Mouse (Mus musculus) adrenal gland (tissue): ENCODE data around the gene Cmip.

Source experiments
- intact Hi-C: fragments of 180-260 bp; cut with DNase I; formaldehyde crosslinking; loops from one replicate; pipeline ENCODE4 v1.15.1; 2025

Gene Cmip

DNA sequence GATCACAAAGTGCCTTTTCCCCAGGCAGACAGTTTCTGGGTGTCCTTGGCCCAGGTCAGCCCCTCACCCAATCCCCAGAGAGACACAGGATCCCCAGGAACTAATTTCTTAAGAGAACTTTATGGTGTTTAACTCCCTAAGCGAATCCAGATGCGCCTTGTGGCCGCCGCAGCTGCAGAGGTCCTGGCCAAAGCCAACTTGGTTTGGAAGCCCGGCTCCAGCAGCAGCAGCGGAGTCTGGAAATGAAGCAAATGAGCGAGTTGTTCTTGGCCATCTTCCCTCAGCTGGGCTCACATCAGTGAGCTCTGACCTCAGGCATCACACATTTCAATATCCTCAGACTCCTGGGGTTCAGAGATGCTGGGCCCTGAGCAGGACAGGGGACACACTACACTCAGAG, 33.6 kb downstream of the Cmip start:
- intact Hi-C loops, result no loop called here

DNA sequence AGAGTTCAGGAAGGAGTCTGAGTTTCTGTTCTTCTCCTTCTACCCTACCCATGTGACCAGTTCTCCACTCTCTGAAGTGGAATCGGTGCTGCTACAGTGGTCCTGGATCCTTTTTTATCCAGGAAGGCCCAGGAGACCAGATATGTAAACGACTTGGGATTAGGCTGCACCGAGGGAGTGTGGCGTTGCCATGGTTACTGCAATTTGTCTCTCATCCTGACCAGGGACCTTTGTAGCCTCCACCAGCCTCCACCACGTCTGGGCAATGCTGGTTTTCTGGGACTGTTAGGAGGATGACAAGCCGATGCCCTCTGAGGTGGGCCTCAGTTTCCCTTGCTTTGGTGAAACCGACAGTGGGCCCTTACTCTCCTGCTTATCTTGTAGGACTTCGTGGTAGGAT, 35.4 kb downstream of the Cmip start:
- intact Hi-C loops, result no loop called here

DNA sequence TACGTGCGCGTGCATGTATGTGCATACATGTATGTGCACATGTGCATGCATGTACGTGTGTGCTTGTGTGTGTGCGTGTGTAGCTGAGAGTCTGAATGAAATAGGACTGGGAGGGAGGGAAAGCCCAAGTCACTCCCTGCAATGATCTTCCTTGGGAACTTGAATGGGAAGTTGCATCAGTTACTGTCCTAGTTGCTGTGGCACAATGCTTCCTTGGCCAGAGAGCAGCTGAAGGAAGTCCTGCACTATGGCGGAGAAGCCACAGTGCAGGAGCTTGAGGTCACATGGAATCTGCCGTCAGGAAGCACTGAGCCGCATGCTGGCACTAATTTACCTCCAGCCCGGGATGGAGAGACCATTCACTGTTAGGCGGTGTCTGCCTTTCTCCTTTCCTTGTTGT, 37.9 kb downstream of the Cmip start:
- intact Hi-C loops, result no loop called here

DNA sequence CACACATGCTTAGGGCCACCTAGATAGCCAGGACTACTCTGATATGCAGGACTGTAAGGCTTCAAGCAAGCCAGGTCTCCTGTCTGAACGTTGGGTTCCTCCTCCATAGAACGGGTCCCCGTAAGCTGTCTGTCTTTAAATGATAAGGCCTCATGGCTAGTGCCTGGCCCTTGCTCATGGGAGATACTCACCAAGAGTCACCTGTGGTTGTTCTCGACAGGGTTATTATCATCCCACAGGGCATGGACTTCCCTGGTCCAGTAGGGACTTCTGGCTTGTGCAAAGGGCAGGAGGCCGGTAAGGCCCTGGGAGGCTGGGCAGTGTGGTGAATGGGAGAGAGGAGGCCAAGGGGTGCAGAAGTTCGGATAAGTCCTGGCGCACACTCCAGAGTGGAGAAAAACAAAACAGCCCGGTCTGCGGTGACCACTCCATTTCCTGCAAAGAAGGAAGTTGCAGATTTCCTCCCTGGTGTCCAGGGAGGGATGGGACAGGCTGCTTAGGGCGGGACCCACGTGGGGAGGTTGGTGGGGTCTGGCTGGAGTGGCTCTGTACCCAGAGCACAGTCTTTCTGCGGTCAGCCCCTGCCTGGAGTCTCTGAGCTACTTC, 41.2 kb downstream of the Cmip start:
- intact Hi-C loops, result no loop called here

DNA sequence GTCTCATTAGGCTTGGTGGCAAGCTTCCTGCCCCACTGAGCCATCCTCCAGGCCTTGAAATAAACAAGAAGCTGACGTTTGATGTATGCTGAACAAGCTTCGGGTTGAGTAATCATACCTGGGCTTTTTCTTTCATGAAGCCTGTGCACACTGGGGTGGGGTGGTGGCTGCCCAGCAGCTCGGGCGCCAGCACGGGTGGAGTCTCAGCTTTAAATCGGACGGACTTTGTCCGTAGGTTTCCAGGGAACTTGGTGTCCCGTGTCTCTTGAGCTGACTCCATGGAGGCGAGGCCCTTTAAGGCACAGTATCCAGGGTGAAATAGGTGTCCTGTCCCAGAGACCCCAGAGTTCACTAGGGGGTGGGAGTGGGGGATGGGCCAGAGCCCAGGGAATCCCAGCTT, 42.3 kb downstream of the Cmip start:
- intact Hi-C loops, result no loop called here

DNA sequence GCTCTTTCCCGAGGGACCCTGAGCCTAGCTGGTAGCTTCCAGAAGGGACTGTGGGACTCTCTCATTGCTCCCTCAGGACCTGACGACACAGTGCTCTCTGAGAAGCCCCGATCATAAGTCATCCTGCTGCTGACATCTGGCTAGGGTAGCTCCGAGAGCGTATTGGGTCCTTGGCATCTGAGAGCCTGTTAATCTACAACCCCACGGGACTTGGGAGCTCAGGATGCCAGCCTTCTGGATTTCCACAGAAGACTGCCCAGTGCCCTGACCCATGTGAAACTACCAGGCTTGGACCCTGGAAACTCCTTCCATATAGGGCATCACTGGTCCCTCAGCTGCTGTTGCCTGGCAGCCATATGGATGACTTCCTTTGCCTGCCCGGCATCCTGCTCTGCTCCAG, 43.3 kb downstream of the Cmip start:
- intact Hi-C loops, result no loop called here

DNA sequence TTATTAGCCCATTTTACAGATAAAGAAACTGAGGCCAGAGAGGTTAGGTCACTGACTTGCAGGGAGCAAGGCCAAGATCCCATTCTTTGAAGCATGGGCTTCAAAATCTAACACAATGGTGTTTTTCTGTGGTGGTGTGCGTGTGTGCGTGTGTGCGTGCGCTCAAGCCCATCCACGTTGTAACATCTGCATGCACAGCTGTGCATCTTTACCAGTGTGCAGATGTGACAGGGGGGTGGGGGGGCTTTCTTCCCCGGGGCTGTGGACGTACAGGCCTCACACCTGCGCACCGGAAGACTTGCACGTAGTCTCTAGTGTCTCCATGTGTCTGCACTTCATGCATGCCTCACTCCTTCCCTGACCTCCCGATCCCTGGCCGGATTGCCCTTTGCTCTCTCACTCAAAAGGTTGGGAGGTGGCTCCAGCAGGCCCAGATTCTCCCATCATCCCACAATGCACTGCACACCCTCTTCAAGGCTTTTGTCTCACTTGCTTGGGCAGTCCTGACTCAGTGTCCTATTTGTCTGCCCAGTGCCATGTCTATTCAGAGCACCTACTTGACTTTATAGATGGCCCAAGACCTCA, 44.7 kb downstream of the Cmip start:
- intact Hi-C loops, result no loop called here

DNA sequence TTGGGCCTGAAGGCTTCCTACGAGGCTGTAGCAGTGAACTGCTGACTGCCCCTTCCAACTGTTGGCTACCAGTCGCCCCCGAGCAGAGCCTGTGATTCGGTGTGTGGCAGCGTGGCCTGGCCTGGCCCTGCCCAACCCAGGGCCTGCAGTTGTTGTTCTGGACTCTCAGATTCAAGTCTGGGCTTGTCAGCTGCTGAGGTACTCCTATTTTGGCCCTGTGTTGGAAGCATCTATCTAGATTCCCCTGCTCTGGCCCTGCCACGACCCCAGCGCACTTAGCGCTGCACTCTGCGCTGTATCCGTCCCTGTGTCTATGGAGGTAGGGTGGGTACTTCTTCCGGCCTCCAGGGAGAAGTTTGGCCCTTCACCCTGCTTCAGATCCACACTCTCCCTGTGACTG, 45.2 kb downstream of the Cmip start:
- intact Hi-C loops, result no loop called here

DNA sequence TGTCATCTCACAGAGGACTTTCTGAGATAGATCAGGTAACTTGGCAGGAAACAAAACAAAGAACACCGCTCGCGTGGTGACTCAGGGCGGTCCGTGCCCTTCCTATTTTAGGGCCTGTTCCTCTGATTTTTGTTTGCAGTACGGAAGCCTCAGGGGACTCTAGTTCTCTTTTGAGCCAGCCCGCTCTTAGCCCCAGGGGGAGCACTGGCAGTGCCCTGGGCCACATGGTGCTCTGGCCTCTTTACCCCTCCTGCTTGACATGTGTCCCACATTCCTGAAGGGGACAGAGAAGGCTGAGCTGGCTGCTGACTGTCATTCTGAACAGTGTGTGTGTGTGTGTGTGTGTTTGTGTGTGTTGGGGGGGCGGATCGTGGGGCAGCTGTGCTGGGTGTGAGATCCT, 46.8 kb downstream of the Cmip start:
- intact Hi-C loops, result no loop called here

DNA sequence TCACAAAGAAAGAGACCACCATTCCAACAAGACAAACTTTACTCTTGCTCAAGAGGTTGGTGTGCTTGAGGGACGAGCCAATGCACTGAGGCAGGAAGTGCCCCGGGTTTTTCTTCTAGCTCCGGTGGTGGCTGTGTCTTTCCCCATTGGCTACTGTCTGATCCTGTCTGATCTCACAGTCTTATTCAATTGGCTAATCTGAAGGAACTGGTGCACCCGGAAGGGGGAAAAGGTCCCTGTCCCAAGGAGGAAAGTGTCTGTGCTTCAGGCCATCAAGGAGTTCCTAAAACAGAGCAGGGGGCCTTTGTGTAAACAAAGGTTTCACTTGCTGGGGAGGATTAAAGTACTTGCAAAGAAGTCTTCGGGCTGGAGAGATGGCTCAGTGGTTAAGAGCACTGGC, 48.5 kb downstream of the Cmip start:
- intact Hi-C loops, result no loop called here

DNA sequence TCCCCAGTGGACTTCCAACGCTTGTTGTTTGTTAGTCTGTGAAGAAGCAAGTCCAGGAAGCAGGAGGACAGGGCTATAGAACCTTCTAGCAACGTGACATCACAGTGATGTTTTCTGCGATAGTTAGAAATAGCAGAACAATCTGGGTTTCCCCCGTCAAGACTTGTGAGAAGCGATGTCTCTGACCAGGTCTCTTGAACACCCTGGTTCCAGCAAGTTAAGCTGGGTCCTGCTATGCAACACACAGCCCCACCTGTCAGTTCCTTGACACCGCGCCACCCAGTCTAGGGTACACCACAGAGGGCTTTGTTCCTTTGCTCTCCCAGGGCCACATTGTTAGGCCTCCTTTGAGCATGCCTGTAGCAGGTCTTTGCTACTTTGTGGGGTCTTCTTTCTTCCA, 49.9 kb downstream of the Cmip start:
- intact Hi-C loops, result no loop called here

DNA sequence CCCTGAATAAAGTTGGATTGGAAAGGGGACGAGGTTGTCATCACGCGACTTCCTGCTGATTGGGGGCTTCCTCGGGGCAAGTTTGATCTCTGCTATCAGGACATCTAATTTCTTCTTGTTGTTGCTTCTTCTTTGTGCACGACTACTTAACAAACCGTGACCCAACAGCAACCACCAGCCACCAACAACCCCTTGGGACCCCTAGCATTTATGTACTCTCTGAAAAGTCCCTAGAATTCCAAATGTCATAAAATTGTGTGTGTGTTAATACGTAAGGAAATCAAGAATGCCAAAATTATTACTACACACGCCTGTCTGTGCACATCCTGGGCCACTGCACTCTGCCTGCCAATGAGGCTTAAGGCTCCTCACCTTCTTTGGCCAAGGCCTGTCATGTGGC, 50.4 kb downstream of the Cmip start:
- intact Hi-C loops, result no loop called here

DNA sequence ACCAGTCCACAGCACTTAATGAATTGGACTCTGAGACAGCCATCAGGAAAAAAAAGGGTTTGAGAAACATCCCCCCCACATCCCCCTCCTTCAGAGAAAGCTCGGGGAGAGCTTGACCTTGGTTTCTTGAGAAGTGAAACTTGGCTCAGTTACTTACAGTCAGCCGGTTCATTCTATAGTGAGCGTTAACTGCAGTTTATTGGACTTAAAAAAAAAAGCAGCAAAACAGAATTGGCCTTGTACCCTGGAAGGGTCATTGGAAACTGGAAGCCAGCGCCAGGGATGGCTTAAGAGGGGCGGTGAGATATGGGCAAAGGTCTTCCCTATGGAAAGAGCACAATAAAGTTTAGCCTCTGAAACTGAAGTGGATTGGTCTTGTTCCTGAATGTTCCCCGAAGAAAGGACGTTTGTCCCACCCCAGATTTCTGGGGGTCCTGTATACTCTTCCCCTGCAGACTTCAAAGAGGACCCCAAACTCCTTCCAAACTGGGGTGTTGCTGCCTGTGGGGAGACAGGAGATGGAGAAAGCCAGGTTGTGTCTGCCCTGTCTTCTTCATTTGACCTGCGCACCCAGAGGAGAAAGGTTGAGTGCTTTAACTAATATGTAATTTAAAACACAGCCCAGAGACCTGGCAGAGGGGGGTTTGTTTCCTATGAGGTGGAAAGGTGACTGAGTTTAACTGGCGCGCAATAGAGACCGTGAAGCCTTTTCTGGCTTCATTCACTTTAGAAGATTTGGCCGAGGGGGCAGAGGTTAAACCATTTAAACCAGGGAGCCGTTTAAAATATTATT, 51.6 kb downstream of the Cmip start:
- intact Hi-C loops, result no loop called here

DNA sequence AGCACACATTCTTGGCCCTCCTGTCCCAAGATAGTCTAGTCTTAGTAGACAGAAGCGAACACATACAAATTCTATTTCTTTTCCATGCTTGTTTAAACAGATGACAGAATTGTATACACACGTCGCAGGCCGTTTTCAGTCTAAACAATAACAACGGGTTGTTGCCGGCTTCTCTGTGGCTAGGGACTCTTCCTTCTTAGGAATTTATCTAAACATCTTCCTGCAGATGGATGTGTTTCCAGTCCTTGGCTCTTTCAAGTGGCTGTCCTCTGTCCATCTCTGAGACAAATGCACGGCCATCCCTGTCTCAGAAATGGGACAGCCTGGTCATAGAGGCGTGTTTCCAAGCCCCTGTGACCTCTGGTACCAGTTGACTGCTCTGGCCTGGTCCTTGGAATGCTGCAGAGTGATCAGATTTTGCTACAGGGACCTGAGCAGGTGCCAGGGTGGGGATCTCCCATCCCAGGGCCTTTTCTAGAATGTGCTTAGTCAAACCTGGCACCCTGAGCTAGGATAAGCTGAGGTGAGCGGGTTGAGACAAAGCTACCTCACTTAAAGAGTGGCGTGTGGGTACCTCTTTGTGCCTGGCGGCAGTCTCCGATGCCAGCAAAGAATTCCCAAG, 52.9 kb downstream of the Cmip start:
- intact Hi-C loops, result no loop called here

DNA sequence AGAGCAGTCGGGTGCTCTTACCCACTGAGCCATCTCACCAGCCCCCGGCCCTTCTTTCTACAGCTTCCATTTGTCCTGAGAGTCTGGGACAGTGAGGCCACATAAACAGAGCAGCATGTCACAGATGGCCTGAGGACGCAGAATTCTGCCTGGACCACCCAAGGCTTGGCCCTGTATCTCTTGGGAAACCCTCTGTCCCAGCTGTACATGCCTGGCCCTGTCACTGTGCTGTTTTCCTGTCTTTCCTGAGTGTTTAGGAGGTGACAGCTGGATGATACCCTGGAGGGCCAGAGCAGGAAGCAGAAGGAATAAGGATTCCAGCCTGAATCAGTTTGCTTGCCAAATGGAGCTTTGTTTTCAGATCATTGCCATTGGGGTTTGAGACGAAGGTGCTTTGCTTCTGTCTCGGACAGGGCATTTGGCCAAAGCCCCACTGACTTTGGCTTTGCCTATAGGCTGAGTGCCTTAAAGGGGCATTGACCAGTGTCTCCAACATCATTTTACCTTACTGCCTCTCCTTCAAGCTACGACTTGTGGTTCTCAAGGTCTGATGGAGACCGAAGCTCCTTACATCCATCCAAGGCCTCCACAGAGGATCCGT, 54.2 kb downstream of the Cmip start:
- intact Hi-C loops, result no loop called here

DNA sequence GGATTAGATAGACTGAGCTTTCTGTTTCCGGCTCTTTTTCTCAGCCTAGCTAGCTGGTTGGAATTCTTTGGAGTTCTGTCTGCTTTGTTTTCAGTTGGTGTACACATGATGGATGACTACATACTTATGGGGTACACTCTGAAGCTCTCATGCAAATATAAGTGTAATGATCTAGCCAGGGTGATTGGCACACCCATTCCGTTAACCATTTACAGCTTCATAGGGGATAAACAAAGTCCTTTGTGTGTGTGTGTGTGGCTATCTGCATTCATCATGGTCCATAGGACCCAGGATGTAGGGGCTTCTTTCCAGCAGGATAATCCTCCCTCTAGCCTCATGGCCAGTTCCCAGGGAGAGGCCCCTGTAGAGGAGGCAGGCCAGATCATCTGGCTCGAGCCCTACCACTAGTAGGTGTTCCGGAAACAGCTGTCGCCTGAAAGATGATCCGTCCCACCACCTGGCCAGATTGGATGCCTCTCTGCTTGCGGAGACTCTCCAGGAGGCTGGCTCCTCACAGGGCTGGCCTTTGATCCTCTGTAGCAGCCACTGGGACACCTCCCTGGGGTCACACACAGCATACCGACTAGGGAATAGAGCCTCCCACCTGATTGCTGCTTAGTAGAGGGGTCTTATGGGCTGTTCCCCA, 57.6 kb downstream of the Cmip start:
- intact Hi-C loops, result no loop called here

DNA sequence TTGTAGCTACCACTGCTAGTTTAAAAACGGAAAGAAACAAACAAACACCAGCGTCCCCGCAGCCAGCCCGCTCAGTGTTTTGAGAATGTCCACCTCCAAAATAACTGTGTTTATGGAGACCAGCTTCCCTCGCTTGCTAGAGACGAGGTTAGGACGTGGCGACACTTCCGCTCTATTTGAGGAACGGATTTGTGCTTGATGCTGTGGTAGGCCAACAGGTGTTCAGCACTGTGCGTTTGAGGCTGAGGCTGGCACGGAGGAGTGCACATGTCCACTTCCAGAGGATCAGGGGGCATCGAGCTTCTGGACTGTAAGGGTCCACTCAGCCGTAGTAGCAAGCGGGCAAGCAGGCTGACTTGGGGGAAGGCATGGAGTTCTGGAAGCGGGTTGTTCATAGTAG, 58.9 kb downstream of the Cmip start:
- intact Hi-C loops, result no loop called here

DNA sequence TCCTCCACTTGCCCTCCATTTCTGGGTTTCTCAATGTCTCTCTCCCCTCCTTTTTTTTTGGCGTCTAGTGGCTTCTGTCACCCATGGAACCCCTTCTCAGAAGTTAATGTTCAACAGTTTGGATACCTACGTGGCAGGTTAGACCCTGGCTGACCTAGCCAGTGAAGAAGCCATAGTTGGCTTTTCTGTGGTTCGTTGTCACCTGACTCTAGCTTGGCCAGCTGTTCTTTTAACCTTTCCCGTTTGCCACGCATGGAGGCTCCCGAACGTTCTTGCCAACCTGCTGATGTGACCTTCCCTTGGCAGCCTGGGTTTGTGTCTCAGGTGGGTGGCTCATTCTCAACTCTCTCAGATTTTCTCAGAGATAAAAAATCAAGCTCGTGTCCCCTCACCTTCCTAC, 60.6 kb downstream of the Cmip start:
- intact Hi-C loops, result no loop called here

DNA sequence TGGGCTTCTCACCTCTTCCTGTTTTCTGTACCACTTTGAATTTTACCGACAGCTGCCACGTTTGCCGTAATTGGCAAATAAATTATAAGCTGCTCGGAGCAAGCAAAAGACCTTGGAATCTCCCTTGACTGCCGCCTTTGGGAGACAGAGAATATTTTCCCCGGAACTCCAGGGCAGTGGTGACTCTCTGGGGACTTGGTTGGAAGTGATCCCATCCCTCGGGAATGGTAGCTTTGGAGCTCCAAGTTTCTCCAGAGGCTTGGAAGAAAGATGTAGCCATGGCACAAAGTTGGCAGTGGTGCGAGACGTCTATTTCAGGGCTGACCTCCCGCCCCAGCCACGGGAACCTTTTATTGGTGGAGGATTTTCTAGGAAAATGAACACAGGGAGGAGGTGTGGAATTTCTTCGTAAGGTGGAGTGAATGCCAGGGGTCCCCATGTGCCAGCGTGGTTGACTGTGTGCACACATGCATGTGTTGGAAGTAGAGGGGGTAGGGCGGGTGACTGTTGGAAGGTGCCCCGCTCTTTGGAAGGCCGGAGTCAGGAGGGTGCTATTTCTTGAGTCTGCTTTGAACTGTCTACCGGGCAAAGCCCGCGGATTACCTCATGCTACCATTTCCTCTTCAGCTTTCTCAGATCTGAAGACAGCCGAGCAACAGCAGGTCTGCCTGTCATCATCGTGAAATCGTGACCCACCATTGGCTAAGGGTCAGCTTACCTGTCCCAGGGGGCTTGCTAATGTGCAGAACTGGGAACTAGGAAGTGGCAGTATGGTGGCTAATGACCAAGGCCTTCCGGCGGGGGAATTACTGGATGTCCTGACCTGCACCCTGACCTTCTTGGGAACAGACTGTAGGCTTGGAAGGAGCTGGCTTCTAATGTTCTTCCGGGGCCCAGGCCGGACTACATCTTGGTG, 62.3 kb downstream of the Cmip start:
- intact Hi-C loops, result no loop called here

DNA sequence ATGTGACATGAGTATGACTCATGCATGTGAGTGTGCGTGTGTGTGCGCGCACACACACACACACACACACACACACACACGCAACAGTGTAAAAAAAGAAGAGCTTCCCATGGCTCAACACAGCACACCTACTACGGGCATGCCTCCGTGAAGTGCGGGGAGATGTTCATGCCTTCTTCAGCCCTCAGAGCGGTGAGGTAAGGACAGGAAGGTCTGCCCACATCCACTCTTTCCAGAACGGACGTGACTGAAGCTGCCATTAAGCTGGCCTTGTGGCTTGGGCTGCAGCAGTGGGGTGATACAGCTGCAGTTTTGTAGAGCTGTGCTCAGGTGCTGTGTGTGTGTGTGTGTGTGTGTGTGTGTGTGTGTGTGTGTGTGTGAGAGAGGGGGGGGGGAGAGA, 63.8 kb downstream of the Cmip start:
- intact Hi-C loops, result no loop called here

DNA sequence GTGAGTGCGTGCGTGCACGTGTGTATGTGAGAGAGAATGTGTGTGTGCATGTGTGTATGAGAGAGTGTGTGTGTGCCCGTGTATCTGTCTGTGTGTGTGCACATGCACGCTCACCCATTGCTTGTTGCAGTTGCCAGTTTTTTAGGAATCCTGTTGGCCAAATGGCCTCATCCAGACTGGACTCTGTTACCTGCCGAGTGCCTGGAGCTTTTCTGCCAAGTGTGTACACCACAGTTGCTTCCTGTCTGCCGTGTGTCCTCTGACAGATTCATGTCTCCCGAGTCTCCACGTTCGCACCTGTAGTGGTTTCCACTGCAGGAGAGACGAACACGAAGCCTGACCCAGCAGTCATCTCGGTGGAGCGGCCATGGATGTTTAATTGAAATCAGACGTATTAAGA, 64.4 kb downstream of the Cmip start:
- intact Hi-C loops, result no loop called here
